7 mouse cellular contexts compared by ENCODE assay signal in genomic region chr15:80256242-80256641, GRCm38 (mm10). TPM values are rescaled to one million over a fixed set of nuclear protein-coding genes. Genes with fewer than 3 reads are reported as not detected.
A peak's percentile ranks its signal among the peaks of the same experiment; 100 is the strongest.
DNase-seq lines count a peak whose midpoint lies in the region; ATAC-seq lines count a peak whose summit lies in the region.

No protein-coding gene starts in this region.

- peak overlapping the region; percentile 99 for H3K9ac ChIP-seq in forebrain, embryonic 11.5 days (ENCODE audit: low read length)
- H3K9ac ChIP-seq in intestine, embryonic 16.5 days (ENCODE audit: low read depth, low read length), result peak overlapping the region; percentile 100
- peak overlapping the region; percentile 96 for H3K9ac ChIP-seq in midbrain, embryonic 16.5 days (ENCODE audit: low read depth, low read length)

- H3K4me3 ChIP-seq in forebrain, embryonic 11.5 days (ENCODE audit: low read depth, low read length), result peak overlapping the region; percentile 99
- peak overlapping the region; percentile 100 for H3K4me3 ChIP-seq in intestine, embryonic 16.5 days (ENCODE audit: low read length)
- peak overlapping the region; percentile 70 for H3K4me3 ChIP-seq in midbrain, embryonic 16.5 days (ENCODE audit: low read depth, low read length)

- peaks cover 14% of the 10 kb centered on the region for H3K4me1 ChIP-seq in forebrain, embryonic 11.5 days (replicated peaks; ENCODE audit: control insufficient read depth, insufficient read depth, low read length)
- H3K4me1 ChIP-seq in intestine, embryonic 16.5 days (ENCODE audit: control insufficient read depth, insufficient read depth, low read length), result peaks cover 54% of the 10 kb centered on the region
- H3K4me1 ChIP-seq in midbrain, embryonic 16.5 days (ENCODE audit: control insufficient read depth, insufficient read depth, low read length), result peaks cover 29% of the 10 kb centered on the region

- no peaks in the 10 kb centered on the region for H3K27me3 ChIP-seq in forebrain, embryonic 11.5 days (ENCODE audit: control insufficient read depth, insufficient read depth, low read length)
- H3K27me3 ChIP-seq in intestine, embryonic 16.5 days (replicated peaks; ENCODE audit: control insufficient read depth, insufficient read depth, low read length), result no peaks in the 10 kb centered on the region
- H3K27me3 ChIP-seq in midbrain, embryonic 16.5 days (ENCODE audit: control insufficient read depth, insufficient read depth, low read depth, low read length), result no peaks in the 10 kb centered on the region

- peak overlapping the region; percentile 97 for H3K4me2 ChIP-seq in forebrain, embryonic 11.5 days (ENCODE audit: low read depth, low read length, severe bottlenecking)
- H3K4me2 ChIP-seq in intestine, embryonic 16.5 days (ENCODE audit: low read depth, low read length), result peak overlapping the region; percentile 94
- peak overlapping the region; percentile 94 for H3K4me2 ChIP-seq in midbrain, embryonic 16.5 days (ENCODE audit: low read length)

- peak overlapping the region; percentile 93 for H3K27ac ChIP-seq in forebrain, embryonic 11.5 days (ENCODE audit: low read depth, low read length)
- H3K27ac ChIP-seq in intestine, embryonic 16.5 days (ENCODE audit: low read length), result peak overlapping the region; percentile 100
- H3K27ac ChIP-seq in midbrain, embryonic 16.5 days (ENCODE audit: low read length), result peak overlapping the region; percentile 97

- H3K36me3 ChIP-seq in forebrain, embryonic 11.5 days (ENCODE audit: control insufficient read depth, insufficient read depth, low read length), result peaks cover 13% of the 10 kb centered on the region; the same call in 1 of the 2 replicates
- peaks cover 20% of the 10 kb centered on the region for H3K36me3 ChIP-seq in intestine, embryonic 16.5 days (ENCODE audit: control insufficient read depth, insufficient read depth, low read length)
- H3K36me3 ChIP-seq in midbrain, embryonic 16.5 days (ENCODE audit: control insufficient read depth, insufficient read depth, low read length), result peaks cover 28% of the 10 kb centered on the region

- H3K9me3 ChIP-seq in forebrain, embryonic 11.5 days (ENCODE audit: control insufficient read depth, low read length), result no peaks in the 10 kb centered on the region
- no peaks in the 10 kb centered on the region for H3K9me3 ChIP-seq in intestine, embryonic 16.5 days (ENCODE audit: control insufficient read depth, low read length)
- H3K9me3 ChIP-seq in midbrain, embryonic 16.5 days (replicated peaks; ENCODE audit: control insufficient read depth, low read length, poor library complexity, severe bottlenecking), result no peaks in the 10 kb centered on the region

- ATAC-seq in forebrain, embryonic 11.5 days (replicated peaks; ENCODE audit: low FRiP score), result no peak
- ATAC-seq in intestine, embryonic 16.5 days, result no peak
- ATAC-seq in midbrain, embryonic 16.5 days, result no peak

- DNase-seq in retina, embryonic 14.5 days (ENCODE audit: low spot score), result peak; percentile 14
- DNase-seq in retina, postnatal 1 day, result no peak
- no peak for DNase-seq in forebrain, embryonic 11.5 days (ENCODE audit: low spot score)
- DNase-seq in right cerebral cortex, adult 2 months (ENCODE audit: low spot score in 2 of 2), result no peak
- no peak for DNase-seq in frontal cortex, postnatal 14 days (ENCODE audit: low spot score in 2 of 2)

- WGBS in forebrain, embryonic 11.5 days, result 12% methylated on average over 16 of the region's 16 CpGs
- WGBS in intestine, embryonic 16.5 days, result 6% methylated on average over 16 of the region's 16 CpGs
- 12% methylated on average over 16 of the region's 16 CpGs for WGBS in midbrain, embryonic 16.5 days

RNA-seq across cellular contexts. Expression of gene Atf4, which starts 1.3 kb away (rescaled TPM):
- 139 and 144 TPM in 2 replicates for polyA plus RNA-seq in forebrain, embryonic 11.5 days (2014; fragmentation: Nextera tagmentation; extraction: Ambion mirVana)
- 141 and 160 TPM in 2 replicates for polyA plus RNA-seq in intestine, embryonic 16.5 days (2015; fragmentation: Nextera tagmentation; extraction: Ambion mirVana)
- 125 and 131 TPM in 2 replicates for polyA plus RNA-seq in midbrain, embryonic 16.5 days (2015; fragmentation: Nextera tagmentation; extraction: Ambion mirVana)

RNA-seq across cellular contexts. Expression of gene Rps19bp1, which starts 7.9 kb away (rescaled TPM):
- 69.1 and 69.4 TPM in 2 replicates for polyA plus RNA-seq in forebrain, embryonic 11.5 days (2014; fragmentation: Nextera tagmentation; extraction: Ambion mirVana)
- polyA plus RNA-seq in intestine, embryonic 16.5 days (2015; fragmentation: Nextera tagmentation; extraction: Ambion mirVana), result 43.0 and 47.8 TPM in 2 replicates
- polyA plus RNA-seq in midbrain, embryonic 16.5 days (2015; fragmentation: Nextera tagmentation; extraction: Ambion mirVana), result 74.9 and 79.6 TPM in 2 replicates

RNA-seq across cellular contexts. Expression of gene AC140267.1, which starts 20.6 kb away (rescaled TPM):
- polyA plus RNA-seq in forebrain, embryonic 11.5 days (2014; fragmentation: Nextera tagmentation; extraction: Ambion mirVana), result not detected in 2 replicates
- polyA plus RNA-seq in intestine, embryonic 16.5 days (2015; fragmentation: Nextera tagmentation; extraction: Ambion mirVana), result 4.1 TPM in 1 of 2 replicates, not detected in the other
- polyA plus RNA-seq in midbrain, embryonic 16.5 days (2015; fragmentation: Nextera tagmentation; extraction: Ambion mirVana), result 5.5 TPM in 1 of 2 replicates, not detected in the other

RNA-seq across cellular contexts. Expression of gene Mief1, which starts 22.4 kb away (rescaled TPM):
- 47.0 and 47.1 TPM in 2 replicates for polyA plus RNA-seq in forebrain, embryonic 11.5 days (2014; fragmentation: Nextera tagmentation; extraction: Ambion mirVana)
- 26.0 and 29.1 TPM in 2 replicates for polyA plus RNA-seq in intestine, embryonic 16.5 days (2015; fragmentation: Nextera tagmentation; extraction: Ambion mirVana)
- 35.2 and 37.4 TPM in 2 replicates for polyA plus RNA-seq in midbrain, embryonic 16.5 days (2015; fragmentation: Nextera tagmentation; extraction: Ambion mirVana)

RNA-seq across cellular contexts. Expression of gene Cacna1i, which starts 30.8 kb away (rescaled TPM):
- polyA plus RNA-seq in forebrain, embryonic 11.5 days (2014; fragmentation: Nextera tagmentation; extraction: Ambion mirVana), result 0.12 and 0.17 TPM in 2 replicates
- polyA plus RNA-seq in intestine, embryonic 16.5 days (2015; fragmentation: Nextera tagmentation; extraction: Ambion mirVana), result 0.05 TPM in 1 of 2 replicates, not detected in the other
- 1.0 and 1.4 TPM in 2 replicates for polyA plus RNA-seq in midbrain, embryonic 16.5 days (2015; fragmentation: Nextera tagmentation; extraction: Ambion mirVana)
